Mouse (Mus musculus) MEL-GATA-1-ER (cell line): ENCODE measurements around the gene Krtcap2.
"Not testable (repeated sequence)": the region's sequence is repeated elsewhere in the genome, so short reads cannot be mapped to it uniquely, and the experiment has no call there.

Experiments used
- DNase-seq: peaks from one replicate; pipeline ENCODE4 v3.0.0-alpha.2; 2012; ENCODE audit warnings: low read depth; ENCODE audit errors: extremely low read depth

Krtcap2 gene

DNA sequence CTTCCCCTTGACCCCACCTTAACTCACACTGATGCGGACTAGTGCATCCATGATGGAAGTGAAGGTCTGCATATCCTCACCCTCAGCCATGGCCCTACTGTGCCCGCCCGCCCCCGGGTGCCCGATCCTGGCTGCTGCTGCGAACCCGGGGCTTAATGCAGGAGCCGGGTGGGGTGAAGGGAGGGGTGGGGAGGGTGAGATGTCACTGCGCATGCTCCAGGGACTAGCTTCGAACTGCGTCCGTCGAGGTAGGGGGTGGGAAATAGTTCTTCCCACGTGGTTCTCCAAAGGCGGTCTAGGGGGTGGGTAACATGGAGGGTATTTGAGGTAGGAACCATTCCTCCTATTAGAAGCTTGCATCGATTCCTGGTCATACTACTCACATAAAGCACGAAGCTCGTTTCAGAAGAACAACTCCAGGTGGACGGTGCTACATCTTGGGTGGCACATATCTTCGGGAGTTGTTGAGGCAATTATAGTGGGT, at the start of gene Krtcap2:
Gene Krtcap2 (plus strand): TSS at position 279 of the 484 bp plus-strand sequence.
- DNase-seq: peak; percentile 81

DNA sequence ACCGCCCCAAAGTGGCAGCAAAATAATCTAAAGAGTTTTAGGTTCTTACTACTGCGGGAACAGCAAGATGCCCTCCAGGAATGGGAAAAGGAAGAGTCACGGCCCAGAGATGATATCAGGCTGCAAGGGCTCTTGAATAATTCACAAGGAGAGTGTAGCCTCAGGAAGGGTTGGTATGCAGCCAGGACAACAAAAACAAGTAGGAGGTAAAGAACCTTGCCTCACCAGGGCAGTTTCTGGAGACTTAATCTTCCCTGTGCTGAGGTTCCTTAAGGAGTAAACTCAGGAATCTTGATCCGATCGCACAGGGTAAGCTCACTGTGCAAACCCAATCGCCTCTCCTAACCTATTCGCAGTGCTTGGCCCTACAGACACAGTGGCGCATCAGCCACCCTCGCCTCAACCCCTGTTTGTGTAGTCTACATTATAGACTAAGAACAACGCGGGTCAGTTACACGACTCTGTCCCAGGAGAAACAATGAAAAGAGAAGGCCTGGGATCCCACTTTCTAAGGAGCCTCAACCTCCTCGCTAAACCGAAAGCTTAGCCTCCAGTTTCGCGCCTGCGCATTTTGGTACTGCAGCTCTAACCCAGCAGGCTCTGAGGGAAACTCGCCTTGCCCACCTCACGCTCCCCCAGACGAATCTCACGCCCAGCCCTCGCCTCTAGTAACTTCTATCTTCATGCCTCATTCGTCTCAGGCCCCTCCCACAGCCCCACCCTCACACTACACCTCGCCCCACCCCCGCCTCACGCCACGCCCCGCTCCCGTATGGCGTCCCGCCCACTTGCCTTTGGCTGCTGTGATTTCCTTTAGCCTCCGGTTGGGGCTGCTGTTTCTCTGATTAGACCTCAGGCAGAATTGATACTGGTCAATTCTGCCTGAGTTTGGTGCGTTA, 49.5 kb upstream of the Krtcap2 start:
- peak; percentile 93 for DNase-seq

DNA sequence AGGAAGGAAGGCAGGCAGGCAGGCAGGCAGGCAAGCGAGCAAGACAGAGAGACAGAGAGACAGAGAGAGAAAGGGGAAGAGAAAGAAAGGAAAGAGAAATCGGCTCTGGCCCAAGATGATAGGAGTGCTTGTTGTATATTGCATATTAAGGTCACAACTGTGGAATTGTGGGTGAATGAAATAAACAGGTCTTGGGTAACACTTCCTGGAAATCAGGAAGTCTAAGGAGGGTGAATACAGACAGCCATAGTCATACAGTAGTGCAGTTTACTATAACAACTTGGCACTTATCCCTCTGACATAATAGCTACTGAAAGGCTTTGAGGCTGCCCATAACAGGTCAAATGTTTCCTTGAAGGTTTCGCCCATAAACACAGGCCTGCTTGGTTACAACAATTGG, 45.9 kb upstream of the Krtcap2 start:
- DNase-seq: no peak

GRCm38 (mm10) chr3:89202253-89203141, 43.3 kb upstream of the Krtcap2 start, which contains the start of gene Gba:
Gba (plus strand) TSS chr3:89202928.
- peak; percentile 95 for DNase-seq

GRCm38 (mm10) chr3:89203142-89203514, 42.6 kb upstream of the Krtcap2 start:
- no peak for DNase-seq

- DNase-seq: no peak
These were observed 39.7 kb upstream of the Krtcap2 start for GRCm38 (mm10) chr3:89206079-89206478.

DNA sequence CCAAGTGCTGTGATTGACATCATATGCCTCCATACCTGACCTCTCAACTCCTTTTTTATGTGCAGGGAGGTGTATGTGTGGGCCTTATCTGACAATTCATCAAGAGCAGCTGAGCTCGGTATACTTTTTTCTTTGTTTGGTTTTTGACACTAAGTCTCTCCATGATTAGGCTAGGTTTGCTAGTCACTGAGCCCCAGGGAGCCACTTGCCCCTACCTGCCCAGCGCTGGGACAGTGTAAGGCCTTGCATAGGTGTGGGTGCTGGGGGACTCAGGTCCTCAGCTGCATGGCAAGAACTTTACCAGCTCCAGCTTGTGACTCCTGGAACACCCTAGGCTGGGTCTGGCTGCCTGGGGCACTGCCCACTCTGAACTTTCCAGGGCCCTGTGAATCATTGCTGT, 39.1 kb upstream of the Krtcap2 start:
- no peak for DNase-seq

GRCm38 (mm10) chr3:89208075-89208657, 37.6 kb upstream of the Krtcap2 start:
- no peak for DNase-seq

DNA sequence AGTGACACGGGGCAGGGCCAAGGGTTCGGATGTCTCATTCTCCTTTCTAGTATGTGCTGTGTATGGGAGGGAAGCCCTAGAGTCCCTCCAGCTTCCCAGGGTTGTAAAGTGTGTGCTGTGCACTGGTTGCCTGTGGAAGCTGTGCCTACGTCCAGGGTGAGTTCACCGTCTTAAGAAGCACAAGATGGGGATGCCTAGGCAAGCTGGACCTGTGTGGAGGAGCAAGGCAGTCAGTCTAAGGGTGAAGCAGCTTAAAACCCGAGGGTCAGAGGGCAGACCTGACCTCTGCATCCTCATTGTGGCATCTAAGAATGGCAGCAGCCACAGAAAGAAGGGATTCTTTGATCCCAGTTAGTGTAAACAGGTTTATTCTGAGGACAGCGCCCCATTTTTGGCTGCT, 37.0 kb upstream of the Krtcap2 start:
- no peak for DNase-seq

DNA sequence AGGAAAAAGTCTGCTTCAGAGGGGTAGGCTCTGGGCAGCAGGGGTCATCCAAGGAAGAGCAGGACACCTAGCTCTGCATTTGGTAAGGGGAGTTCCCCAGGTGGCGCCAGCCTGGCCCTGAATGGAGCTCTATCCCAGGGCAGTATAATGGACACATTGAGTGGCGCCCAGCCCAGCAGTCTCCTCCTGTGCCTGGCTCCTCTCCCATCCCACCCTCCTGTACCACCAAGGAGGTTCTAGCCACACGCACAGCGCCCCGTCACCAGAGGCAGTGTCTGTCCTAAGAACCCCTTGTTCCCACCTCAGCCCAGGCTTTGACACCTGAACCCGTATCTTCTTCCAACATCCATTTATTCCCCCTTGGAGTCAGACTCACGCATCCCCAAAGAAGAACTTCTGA, 36.0 kb upstream of the Krtcap2 start:
- DNase-seq: no peak

DNA sequence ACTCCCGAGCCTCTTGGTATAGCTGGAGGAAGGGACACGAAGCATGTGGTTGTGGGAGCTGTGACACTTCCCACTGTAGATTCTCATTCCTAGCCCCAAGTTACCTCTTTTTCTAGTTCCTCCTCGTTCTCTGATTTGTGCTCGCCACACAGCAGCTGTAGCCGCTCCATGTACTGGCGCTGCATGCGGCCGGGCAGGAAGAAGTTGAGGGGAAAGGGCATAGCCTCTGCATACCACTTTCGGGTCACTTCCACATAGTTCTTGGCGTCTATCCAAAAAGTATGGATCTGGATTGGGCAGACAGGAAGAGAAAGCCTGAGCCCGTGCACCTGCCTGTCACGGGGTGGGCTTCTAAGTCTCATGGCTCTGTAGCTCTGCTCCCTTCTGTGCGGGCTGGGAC, 35.6 kb upstream of the Krtcap2 start:
- no peak for DNase-seq

DNA sequence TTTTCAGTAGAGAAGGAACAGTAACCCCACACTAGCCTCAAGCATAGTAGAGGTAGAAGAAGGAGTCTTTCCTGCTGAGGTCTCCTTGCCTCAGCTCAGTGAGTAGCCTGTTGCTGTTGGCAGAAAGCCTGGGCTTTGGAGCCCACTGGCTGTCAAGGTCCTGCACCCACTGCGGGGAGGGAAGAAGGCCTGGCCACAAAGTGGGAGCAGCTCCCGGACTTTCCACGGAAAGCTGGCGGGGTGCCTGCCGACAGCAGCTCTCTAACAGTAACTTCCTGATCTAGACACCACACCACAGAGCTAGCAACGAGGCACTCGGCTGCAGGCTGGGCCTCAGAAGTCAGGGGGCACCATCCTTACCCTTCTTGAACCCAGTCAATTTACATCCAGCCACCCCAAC, 35.0 kb upstream of the Krtcap2 start:
- DNase-seq: no peak

- DNase-seq: peak; percentile 86
These were observed 31.8 kb upstream of the Krtcap2 start for GRCm38 (mm10) chr3:89213803-89214530.

- DNase-seq: no peak
These were observed 30.9 kb upstream of the Krtcap2 start, which contains the start of gene Thbs3 for GRCm38 (mm10) chr3:89214681-89215411. Thbs3 (plus strand) TSS chr3:89215180.

DNA sequence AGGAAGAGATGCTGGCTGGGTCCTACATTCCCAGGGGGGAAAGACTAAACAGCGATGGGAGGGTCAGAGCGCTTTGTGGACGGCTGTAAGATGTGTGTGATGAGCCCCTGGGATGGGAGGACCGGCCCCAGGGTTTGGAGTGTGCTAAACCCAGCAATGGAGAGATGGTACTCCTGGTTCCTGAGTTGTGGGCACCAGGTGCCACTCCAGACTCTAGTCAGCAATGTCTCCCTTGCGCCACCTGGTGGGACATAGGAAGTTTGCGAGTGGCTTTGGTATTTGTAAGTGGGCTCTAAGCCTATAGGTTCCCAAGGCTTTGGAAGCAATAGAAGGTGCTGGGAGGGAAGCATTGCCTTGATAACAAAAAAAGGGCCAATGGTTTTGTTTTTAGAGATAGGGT, 29.9 kb upstream of the Krtcap2 start:
- peak; percentile 87 for DNase-seq

GRCm38 (mm10) chr3:89216407-89216806, 29.4 kb upstream of the Krtcap2 start:
- DNase-seq: not testable (repeated sequence)

- DNase-seq: no peak
These were observed 27.5 kb upstream of the Krtcap2 start for GRCm38 (mm10) chr3:89218271-89218670.

GRCm38 (mm10) chr3:89219546-89219945, 26.2 kb upstream of the Krtcap2 start:
- DNase-seq: no peak

GRCm38 (mm10) chr3:89221167-89221566, 24.6 kb upstream of the Krtcap2 start:
- DNase-seq: no peak

GRCm38 (mm10) chr3:89224796-89225195, 21.0 kb upstream of the Krtcap2 start:
- no peak for DNase-seq
